Mouse (Mus musculus) T-cell, adult 66 days (primary cell): ENCODE results near the gene Npc2. TPM values are rescaled to one million over a fixed set of nuclear protein-coding genes. Genes with fewer than 3 reads are reported as not detected.

Experiments used
- total RNA-seq, 2 experiments: library from RNA; stranded (reverse); gene quantifications; 3 replicates in 1 of 2; 4 replicates in 1 of 2; pipeline ENCODE4 v1.2.4; 2023

Npc2 gene
- total RNA-seq: 100 to 1,000 TPM; 194 to 210 TPM

DNA sequence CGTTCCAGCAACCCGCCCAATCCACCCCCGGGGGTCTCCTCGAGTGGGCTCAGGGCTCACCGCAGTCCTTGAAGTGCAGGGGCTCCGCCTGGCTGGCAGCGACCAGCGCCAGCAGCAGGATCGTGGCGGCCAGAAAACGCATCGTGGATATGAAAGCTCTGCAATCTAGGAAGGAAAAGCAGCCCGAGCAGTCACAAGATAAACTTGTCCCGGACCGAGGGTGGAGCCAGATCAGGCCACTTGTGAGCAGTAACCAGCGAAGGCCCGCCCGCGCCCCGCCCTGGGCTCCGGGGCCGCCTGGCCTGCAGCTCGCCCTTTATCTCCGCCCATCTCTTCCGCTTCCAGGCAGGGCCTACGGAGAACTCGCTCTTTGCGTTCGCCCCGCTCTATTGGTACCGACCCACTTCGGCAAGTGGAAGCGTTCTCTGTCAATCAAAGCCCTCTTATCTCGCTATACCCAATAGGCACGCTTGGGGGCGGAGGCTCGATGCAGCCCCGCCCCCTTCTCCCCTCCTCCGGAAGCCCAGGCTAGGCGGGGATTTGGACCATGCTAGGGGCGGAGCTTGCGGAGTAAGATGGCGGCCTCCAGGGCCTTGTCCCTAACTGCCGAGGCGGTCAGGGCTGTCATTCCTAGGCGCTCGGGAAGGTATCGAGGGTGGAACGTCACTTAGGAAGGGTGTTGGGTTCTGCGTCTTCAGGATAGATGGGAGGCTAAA is at the start of gene Npc2, which contains the start of gene Isca2:
TSS of gene Npc2 (minus strand) at position 427 of the 716 bp plus-strand sequence.
TSS of gene Isca2 (plus strand) at position 526 of the 716 bp plus-strand sequence.

Other genes starting within 250 kb of the Npc2 start
- gene Vsx2, start 203.4 kb downstream of the Npc2 start, total RNA-seq: not detected
- gene Abcd4, start 155.7 kb downstream of the Npc2 start, total RNA-seq: 10 to 100 TPM; 20.1 to 20.7 TPM
- gene Vrtn, start 132.1 kb downstream of the Npc2 start, total RNA-seq: not detected
- gene Syndig1l, start 74.3 kb downstream of the Npc2 start, total RNA-seq: not detected
- gene Isca2, start 99 bp upstream of the Npc2 start, total RNA-seq: 10 to 100 TPM; 51.2 to 53.8 TPM
- under 1 TPM in 1 of 2 experiments, not detected in 1; 0.61 TPM for gene Ltbp2, start 103.4 kb upstream of the Npc2 start, total RNA-seq
- 10 to 100 TPM; 90.8 to 93.9 TPM for gene Fcf1, start 197.7 kb upstream of the Npc2 start, total RNA-seq
- gene Arel1, start 197.7 kb upstream of the Npc2 start, total RNA-seq: 10 to 100 TPM; 45.3 to 48.2 TPM
- gene Ylpm1, start 223.2 kb upstream of the Npc2 start, total RNA-seq: 10 to 100 TPM; 95.6 to 95.7 TPM